Mouse (Mus musculus): ENCODE results near the gene Grb2. TPM values are rescaled to one million over a fixed set of nuclear protein-coding genes. Genes with fewer than 3 reads are reported as not detected.

The Grb2 gene
- total and polyA plus RNA-seq, 3 experiments: 52.0 to 109 (median 107) TPM

DNA sequence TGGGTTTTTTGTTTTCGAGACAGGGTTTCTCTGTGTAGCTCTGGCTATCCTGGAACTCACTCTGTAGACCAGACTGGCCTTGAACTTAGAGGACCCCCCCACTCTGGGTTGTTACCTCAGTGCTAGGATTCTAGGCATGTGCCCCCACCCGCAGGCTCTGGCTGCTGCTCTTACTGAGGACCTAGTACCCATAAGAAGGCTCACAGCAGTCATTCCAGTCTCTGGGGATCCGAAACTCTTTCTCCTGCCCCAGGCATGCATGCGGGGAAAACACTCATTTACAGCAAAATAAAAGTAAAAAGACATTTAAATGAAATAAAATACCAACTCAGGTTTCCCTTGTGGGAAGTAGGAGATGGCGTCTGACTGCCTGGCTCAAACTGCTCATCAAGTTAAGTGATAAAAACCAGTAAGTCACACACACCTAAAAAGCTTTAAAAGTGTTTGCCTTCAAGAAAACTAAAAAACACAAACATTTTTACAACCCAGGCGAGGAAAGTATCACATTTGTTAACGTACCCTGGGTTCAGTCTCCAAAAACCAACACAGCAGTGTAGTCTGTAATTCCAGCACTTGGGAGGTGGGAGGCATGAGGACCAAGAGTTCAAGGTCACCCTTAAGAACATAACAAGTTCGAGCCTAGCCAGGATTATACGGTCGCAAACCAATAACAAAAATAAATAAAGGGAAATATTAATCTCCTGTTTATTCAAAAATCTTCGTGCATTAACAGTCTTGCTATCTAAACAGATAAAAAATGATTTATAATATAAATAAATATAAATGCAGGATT is 81.4 kb downstream of the Grb2 start:
- Histone ChIP-seq H3K79me2 (replicated peaks; ENCODE audit: control insufficient read depth, insufficient read depth, low read length) (no peaks in the 10 kb centered on the region; the same call in 1 of the 2 replicates), H3K27me3 (ENCODE audit: control insufficient read depth, insufficient read depth, low read length) (no peaks in the 10 kb centered on the region), H3K9ac (ENCODE audit: low read depth, low read length) (no peak overlapping the region), H3K4me1 (ENCODE audit: control insufficient read depth, insufficient read depth, low read length) (peaks cover 1% of the 10 kb centered on the region), H3K4me3 (peak overlapping the region; percentile 84), H3K27ac (peak overlapping the region; percentile 80), H3K36me3 (ENCODE audit: control insufficient read depth, insufficient read depth, low read length) (no peaks in the 10 kb centered on the region)
- no peak for DNase-seq
- intact Hi-C loops (cut with DNase I): no loop called here
- TF ChIP-seq POLR2A (IDR thresholded peaks at IDR 0.05; ENCODE audit: insufficient read depth, low read depth, low read length): no peak
- WGBS: 47% methylated on average over 11 of the region's 11 CpGs

DNA sequence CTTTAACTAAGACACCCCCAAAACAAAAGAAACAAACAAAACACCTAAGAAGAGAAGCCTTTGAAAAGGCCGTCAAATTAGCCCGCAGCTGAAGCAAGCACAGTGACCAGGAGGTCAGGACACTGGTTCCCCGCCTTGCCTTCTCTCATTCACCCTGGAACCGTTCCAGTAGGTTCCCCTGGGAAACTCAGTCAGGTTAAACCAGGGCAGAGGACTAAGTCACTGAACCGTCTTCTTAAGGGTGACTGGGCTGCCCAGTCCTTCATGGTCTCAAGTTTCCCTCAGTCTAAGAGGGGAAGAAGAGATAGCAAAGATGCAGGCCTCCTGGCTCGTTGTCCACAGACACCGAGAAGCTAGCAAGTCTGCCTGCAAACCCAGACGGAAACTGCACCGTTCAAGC is 82.5 kb downstream of the Grb2 start:
- DNase-seq: no peak
- no peak overlapping the region for H3K4me3 ChIP-seq
- H3K27me3 ChIP-seq (ENCODE audit: control insufficient read depth, insufficient read depth, low read length): no peaks in the 10 kb centered on the region
- WGBS: 45% methylated on average over 9 of the region's 9 CpGs
- H3K79me2 ChIP-seq (replicated peaks; ENCODE audit: control insufficient read depth, insufficient read depth, low read length): no peaks in the 10 kb centered on the region; the same call in 1 of the 2 replicates
- TF ChIP-seq CTCF (IDR thresholded peaks at IDR 0.05) (no peak), POLR2A (IDR thresholded peaks at IDR 0.05; ENCODE audit: insufficient read depth, low read depth, low read length) (no peak), EP300 (IDR thresholded peaks at IDR 0.05; ENCODE audit: insufficient read depth, low read depth, low read length) (no peak)
- intact Hi-C loops (cut with DNase I): no loop called here
- peaks cover 1% of the 10 kb centered on the region for H3K4me1 ChIP-seq (ENCODE audit: control insufficient read depth, insufficient read depth, low read length)
- H3K9ac ChIP-seq (ENCODE audit: low read depth, low read length): no peak overlapping the region
- no peak overlapping the region for H3K27ac ChIP-seq
- H3K36me3 ChIP-seq (ENCODE audit: control insufficient read depth, insufficient read depth, low read length): no peaks in the 10 kb centered on the region

DNA sequence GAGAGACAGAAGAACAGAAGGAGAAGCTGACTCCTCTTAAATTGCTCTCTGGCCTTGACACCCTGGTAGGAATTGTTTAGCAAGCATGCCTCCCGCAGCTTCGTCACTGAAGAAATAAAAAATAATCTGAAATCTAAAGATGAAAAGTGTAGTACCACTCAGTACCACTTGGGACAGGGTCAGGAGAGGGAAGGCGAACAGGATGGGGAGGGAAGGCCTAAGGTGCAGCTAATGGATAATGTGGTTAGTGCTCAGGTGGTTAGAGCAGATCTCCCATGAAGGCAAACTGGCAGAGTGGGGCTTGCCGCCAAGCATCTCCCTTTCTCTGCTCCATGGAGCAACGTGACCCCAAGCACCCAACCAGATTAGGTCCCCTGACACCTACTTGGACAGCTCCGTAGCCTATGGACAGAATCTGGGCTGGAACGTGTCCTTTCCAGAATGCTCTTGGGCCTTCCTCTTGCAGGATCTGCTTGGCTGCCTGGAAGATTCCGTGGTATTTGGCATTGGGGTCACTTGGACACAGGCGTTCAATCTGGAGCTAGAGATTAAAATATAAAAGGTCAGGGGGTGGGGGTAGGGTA is 84.8 kb downstream of the Grb2 start:
- Histone ChIP-seq H3K4me3 (no peak overlapping the region), H3K4me1 (ENCODE audit: control insufficient read depth, insufficient read depth, low read length) (no peaks in the 10 kb centered on the region; the same call in 1 of the 2 replicates), H3K36me3 (ENCODE audit: control insufficient read depth, insufficient read depth, low read length) (no peaks in the 10 kb centered on the region), H3K9ac (ENCODE audit: low read depth, low read length) (no peak overlapping the region), H3K79me2 (replicated peaks; ENCODE audit: control insufficient read depth, insufficient read depth, low read length) (no peaks in the 10 kb centered on the region; the same call in 1 of the 2 replicates), H3K27ac (no peak overlapping the region), H3K27me3 (ENCODE audit: control insufficient read depth, insufficient read depth, low read length) (no peaks in the 10 kb centered on the region)
- DNase-seq: no peak
- TF ChIP-seq CTCF (IDR thresholded peaks at IDR 0.05) (peak; percentile 53), EP300 (IDR thresholded peaks at IDR 0.05; ENCODE audit: insufficient read depth, low read depth, low read length) (no peak), POLR2A (IDR thresholded peaks at IDR 0.05; ENCODE audit: insufficient read depth, low read depth, low read length) (no peak)
- intact Hi-C loops (cut with DNase I): no loop called here
- 76% methylated on average over 9 of the region's 9 CpGs for WGBS

DNA sequence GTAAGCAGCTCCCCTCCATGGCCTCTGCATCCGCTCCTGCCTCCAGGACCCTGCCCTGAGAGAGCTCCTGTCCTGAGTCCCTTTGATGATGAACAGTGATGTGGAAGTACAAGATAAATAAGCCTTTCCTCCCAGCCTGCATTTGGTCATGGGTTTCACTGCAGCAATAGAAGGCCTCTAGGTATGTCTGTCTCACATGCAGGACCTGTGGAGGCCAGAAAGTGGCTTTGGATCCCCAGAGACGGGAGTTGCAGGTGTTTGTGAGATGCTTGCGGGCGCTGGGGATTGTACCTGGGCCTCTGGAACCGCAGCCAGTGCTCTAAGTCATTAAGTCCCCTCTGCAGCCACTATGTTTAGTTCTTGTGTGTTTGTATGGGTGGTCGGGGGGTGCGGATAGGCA is 88.4 kb downstream of the Grb2 start:
- Histone ChIP-seq H3K4me1 (ENCODE audit: control insufficient read depth, insufficient read depth, low read length) (no peaks in the 10 kb centered on the region), H3K4me3 (no peak overlapping the region), H3K9ac (ENCODE audit: low read depth, low read length) (no peak overlapping the region), H3K27ac (no peak overlapping the region), H3K79me2 (replicated peaks; ENCODE audit: control insufficient read depth, insufficient read depth, low read length) (no peaks in the 10 kb centered on the region), H3K27me3 (ENCODE audit: control insufficient read depth, insufficient read depth, low read length) (no peaks in the 10 kb centered on the region), H3K36me3 (ENCODE audit: control insufficient read depth, insufficient read depth, low read length) (no peaks in the 10 kb centered on the region)
- intact Hi-C loops (cut with DNase I): no loop called here
- DNase-seq: no peak
- 99% methylated on average over 7 of the region's 7 CpGs for WGBS
- TF ChIP-seq CTCF (IDR thresholded peaks at IDR 0.05): no peak
- no peak for TF ChIP-seq EP300 (IDR thresholded peaks at IDR 0.05; ENCODE audit: insufficient read depth, low read depth, low read length)
- no peak for TF ChIP-seq POLR2A (IDR thresholded peaks at IDR 0.05; ENCODE audit: insufficient read depth, low read depth, low read length)

DNA sequence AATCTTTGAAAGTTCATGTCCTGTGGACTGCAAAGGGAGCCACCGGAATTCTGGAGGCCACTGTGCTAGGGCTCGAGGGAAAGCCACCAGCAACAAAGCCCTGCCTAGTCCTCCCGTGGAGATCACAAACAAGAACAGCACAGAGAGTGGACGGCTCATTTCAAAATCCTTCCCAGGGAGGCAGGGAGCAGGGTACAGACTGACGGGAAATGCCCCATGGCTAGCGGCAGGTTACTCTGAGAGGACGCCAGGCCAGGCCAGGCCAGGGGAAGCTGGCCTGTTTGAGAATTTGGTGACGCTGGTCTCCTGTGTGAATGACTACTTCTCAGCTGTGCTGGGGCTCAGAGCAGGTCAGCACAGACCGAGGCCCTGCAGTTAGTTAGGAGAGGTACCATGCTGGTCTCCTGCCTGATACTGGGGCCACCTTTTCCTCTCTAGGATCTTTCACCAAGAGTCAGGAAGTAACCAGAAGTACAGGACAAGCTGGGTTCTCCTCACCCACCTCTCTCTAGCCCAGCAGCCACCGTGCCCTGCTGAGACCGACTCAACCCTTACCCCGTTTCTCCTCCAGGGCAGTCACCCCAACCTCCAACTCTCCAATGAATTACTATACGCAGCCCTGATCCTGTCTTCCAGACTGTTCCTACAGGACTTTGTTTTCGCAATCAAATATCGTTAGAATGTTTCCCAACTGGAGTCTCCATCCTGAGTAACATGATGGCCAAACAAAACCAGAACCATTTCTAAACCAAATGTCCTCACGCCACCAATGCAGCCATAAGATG is 89.5 kb downstream of the Grb2 start:
- Histone ChIP-seq H3K27me3 (ENCODE audit: control insufficient read depth, insufficient read depth, low read length) (no peaks in the 10 kb centered on the region), H3K36me3 (ENCODE audit: control insufficient read depth, insufficient read depth, low read length) (no peaks in the 10 kb centered on the region), H3K4me1 (ENCODE audit: control insufficient read depth, insufficient read depth, low read length) (no peaks in the 10 kb centered on the region), H3K9ac (ENCODE audit: low read depth, low read length) (no peak overlapping the region), H3K4me3 (no peak overlapping the region), H3K27ac (no peak overlapping the region), H3K79me2 (replicated peaks; ENCODE audit: control insufficient read depth, insufficient read depth, low read length) (no peaks in the 10 kb centered on the region)
- intact Hi-C loops (cut with DNase I): no loop called here
- TF ChIP-seq POLR2A (IDR thresholded peaks at IDR 0.05; ENCODE audit: insufficient read depth, low read depth, low read length) (no peak), CTCF (IDR thresholded peaks at IDR 0.05) (no peak), EP300 (IDR thresholded peaks at IDR 0.05; ENCODE audit: insufficient read depth, low read depth, low read length) (no peak)
- DNase-seq: no peak
- WGBS: 91% methylated on average over 16 of the region's 16 CpGs
